Mouse (Mus musculus) T-cell, adult 2 months (primary cell): ENCODE results near the gene Sort1.

Experiments used
- DNase-seq: peaks from one replicate; pipeline ENCODE4 v3.0.0; 2022; ENCODE audit warnings: low spot score

Sort1 gene

DNA sequence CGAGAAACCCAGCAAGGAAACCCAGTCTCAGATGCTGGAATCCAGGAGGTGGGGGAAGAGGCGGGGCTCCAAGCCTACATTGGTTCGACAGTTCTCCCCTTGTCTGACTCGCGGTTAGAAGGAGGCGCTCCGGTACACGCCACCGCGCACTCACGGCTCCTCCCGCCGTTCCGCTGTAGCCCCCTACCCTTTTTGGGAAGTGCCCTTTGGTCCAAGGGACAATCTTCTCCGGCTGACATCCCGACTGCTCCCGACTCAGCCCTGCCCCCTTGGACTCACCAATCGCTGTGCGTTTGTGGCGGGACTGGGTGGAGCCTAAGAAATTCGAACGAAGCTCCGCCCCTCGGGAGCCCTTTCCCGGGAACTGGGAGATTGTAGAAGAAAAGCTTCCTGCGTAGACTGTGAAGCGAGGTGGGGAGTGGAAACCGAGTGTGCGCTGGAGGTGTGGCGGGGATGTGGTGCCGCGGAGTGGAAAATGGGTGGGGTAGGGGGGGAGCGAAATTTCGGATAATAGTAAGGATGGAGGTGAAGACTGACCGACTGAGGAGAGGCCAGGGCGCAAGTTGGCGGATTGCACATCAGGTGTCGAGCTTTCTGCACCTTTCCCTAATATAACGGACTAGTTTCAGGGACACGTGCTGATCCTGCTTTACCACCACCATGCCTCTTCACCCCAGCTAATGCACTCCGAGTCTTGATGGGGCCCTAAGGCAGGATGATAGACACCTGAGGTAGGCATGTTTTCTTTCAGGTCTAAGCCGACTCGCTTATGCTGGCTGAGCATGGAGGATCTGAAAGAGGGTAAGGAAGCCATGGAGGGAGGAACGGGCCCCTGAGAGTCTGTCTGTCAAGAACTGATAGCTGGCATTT lies 99.8 kb downstream of the Sort1 start, which contains the start of gene Psrc1:
Gene Psrc1, plus strand, starts transcription at position 355 of the 870 bp plus-strand sequence.
- peak; percentile 32 for DNase-seq

DNA sequence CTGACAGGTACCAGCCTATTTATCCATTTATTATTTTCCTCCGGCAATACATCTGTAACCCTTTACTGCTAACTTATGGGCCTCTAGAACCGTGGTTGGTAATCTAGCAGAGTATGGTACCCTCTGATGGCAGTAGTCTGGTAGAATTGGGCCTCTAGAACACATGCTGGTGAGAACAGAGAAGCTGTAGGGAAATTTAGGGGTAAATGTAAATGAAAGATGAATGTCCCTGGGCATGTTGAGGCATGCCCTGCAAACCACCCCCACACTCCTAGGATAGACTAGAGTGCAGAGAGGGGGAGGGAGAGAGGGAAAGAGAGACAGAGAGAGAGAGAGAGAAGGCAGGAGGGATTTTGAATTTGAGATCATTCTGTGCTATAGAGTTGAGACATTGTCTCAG lies 100.5 kb downstream of the Sort1 start:
- no peak for DNase-seq

DNA sequence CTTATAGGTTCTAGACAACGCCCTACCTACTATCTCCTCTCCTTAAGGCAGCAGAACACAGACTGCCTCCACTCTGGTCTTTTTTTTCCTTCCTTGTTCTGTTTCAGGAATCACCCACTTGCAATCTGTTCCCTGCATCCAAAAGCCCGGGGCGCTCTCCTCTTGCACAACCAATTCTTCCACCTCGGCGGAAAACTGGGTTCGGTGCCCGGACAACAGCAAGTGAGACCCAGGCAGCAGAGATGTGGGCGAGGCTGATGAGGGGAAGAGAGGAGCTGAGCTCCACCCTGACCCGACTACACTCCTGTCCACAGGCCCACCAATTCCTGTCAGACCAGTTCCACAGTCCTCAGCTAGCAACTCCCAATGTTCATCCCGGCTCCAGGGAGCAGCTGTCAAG lies 102.3 kb downstream of the Sort1 start:
- no peak for DNase-seq

DNA sequence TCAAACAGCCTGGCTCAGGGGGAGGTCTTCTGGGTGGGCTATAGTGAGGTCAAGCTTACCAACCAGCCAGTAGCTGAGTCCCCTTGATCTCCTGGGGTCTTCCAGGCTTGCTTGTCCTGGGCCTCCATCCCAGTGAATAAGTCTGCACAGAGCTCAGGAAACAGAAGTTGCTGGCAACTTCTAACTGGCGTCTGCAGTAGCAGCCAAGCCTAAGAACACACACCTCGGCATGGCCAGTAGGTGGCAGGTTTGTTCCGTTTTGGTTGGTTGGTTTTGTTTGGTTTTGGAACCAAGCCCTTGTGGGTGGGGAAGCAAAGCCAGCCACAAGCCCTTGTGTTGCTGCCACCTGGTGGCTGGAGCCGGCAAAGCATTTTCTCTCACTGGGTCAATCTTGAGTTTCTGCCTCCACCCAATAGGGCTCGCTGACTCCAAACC lies 105.2 kb downstream of the Sort1 start:
- peak; percentile 92 for DNase-seq

DNA sequence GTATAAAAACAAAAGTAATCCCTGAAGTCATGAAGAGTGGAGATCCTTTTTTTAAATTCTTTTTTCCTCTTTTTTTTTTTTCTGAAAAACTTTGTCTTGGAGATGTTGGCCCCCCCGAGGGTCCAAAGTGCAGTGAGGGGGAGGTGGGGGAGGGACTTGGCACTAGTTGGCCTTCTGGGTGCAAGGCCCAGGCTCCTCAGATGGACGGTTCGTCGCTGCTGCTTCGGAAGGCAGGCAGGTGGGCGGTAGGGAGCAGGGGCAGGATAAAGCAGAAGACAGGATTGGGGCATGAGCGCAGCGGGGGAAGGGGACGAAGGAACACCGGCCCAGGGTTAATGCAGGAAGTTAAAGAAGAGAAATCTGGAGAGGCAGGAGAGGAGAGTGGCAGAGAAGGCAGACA lies 108.4 kb downstream of the Sort1 start:
- no peak for DNase-seq

DNA sequence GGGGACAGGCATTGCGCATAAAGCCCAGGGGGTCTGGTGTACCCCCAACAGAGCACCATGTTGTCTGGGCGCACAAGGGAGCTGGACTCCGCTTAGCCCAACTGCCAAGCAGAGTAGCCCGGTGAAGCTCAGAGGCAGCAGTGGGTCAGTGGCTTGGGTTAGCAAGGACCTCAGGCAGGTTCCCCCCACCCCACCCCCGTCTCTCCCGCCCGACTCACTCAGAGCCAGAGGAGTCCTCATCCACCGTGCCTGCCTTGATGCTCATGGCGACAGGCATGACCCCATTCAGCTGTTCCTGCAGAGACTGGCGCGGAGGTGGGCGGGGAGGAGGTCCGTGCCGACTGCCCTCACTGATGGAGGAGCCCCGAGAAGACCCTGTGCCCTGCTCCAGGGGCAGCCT lies 108.9 kb downstream of the Sort1 start:
- DNase-seq = no peak

DNA sequence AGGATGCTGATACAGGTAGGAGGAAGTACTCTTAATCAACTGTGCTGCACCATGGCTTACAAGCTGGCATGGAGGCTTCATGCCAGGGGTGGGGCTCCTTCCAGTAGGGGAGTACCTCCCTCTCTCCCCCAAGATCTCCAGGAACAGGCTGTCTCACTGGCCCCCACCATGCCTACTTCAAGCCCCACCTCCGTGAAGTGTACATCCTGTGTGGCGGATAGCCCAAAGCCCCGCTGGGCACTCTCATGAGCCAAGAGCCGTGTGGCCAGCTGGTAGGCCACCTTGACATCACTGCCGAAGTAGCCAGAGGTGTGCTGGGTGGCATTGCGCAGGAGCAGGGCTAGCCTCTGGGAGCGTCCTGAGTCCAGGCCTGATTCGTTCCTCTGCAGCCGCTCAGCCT lies 114.4 kb downstream of the Sort1 start:
- no peak for DNase-seq

DNA sequence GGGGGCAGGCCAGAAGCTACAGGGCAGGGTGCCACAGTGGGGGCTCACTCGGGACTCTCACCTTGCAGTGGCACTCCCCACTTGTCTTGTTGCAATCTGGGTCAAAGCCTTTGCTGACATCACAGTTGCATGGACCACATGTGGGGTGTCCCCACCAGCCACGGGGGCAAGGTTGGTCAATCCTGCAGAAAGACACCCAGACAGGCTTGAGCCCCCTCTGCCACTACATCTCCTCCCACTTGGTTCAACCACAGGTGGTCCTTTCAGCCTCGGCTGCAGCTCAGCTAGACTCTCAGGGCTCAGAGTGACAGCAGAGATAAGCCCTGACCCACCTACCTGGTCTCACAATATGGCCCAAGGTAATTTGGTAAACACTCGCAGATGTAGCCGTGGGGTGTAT lies 116.6 kb downstream of the Sort1 start:
- DNase-seq = no peak

DNA sequence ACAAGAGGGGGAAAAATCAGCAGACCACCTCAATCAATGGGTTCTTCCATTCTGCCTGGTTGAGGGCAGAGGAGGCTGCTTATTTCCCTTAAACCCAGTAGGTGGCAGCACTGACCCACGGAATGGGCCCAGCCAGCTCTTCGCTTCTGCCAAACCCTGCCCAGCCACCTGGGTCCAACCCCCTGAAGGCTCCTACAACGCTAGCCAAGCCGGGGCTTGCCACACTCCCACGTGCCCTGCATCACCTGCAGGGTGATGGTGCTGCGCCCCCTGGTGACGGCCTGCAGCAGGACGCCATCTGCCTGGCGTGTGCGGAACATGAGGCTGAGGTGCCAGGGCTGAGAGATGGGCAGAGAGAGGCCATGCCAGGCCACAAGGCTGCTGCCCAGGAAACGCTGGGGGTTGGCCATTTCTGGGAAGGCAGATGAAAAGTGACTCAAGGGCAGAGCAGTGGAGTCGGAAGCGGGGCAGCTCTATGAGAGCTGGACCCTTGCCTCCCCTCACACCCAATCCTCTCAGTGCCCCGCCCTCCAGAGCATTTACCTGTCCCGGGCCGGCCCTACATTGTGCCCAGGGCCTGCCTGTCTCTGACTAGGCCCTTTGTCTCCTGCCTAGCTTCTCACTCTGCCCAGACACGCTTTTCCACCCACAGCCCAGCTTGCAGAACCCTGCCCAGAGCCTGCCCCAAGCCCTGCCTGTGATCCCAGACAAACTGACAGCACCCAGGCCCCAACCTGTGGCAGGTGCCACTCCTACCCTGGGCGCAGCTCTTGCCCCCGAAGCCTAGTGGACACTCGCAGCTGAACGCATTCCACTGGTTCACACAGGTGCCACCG lies 118.0 kb downstream of the Sort1 start:
- peak; percentile 96 for DNase-seq

DNA sequence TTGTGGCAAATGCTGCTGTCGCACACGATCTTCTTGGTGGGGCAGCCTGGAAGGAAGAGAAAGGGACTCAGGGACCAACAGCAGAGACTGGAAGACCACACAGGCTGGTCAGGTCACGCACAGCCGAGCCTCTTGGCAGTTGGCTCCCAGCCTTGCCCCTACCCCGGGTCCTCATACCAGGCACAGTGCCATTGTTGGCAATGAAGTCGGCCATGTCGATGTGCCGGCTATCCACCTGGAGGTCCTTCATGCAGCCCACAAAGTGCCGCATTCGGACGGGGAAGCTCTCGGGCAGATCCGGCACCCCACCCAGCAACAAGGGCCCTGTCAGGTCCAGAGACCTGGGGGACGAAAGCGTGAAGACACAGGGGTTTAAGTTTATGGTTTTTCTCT lies 118.6 kb downstream of the Sort1 start:
- no peak for DNase-seq

DNA sequence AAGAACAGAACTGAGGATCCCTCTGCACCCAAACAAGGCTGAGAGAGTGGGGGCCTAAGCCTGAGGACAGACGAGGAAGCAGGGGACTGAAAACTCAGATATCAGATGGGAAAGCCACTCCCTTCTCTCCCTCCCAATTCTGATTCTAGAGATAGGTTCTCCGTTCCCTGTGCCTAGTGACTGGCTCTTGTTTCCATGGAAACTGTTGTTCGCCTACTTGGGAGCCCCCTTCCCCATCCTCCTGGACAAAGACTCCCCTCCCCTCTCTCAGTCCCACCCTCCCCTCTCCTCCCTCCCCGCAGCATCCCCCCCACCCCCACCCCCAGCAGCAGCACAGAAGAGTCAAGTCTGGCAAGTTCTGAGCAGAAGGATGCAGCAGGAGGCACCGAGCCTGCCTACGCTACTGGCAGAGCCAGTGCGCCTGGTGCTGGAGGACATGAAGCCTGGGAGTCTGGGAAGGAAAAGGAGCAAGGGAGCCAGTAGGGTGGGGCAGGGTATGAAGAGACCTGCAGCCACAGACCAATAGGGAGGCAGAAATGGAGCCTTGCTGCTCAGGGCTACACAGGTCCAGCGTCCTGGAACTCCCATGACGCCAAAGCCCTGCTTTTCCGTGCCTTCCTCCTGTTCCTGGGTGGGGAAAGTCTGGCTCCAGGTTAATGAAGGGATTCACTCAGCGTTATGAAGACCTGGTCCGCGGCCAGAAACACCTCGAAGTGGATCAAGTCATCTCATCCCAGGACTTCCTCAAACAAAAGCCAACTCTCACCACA lies 121.8 kb downstream of the Sort1 start:
- no peak for DNase-seq

DNA sequence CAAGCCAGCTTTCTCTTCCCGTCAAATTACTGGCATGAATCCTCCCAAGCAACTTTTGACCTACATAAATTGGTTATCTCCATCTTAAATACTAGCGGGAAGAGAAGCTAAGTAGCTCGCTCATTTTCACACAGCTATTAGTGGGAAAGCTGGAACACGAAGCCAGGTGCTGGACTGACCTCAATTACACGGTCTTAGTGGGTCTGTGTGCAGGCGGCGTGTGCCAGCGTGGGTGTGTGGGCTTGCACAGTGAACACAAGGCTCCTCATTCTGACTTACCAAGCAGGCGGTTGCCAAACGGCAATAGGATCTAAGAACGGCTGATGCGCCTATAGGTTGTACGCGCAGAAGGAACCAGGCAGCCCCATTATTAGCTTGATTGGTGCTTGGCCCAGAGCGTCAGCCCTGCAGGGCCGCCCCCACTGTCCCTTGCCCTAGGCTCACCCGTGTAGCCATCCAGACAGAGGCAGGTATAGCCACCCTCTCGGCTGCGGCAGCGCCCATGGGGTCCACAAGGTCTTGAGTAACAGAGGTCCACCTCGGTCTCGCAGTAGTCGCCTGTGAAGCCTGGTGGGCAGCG lies 122.5 kb downstream of the Sort1 start:
- DNase-seq = no peak

DNA sequence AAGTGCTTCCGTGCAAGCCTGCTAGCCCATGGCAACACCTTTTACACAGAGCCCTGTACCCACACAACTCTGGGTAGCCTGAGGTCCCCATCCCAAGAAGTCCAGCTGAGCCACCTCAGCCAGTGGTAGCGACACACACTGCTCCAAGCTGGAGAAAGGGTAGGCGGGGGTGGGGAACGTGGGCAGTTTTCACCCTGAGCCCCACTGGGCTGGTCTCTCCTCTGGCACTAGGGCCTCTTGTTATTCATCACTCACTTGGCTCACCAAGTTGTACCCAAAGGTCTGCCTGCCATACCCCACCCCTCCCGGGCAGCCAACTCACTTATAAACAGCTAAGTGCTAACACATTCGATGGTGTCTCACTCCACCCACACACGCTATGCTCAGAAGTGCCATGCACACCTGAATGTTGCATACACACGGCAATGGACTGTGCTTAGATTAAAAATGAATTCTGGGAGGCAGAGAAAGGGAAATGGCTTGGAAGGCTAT lies 124.7 kb downstream of the Sort1 start:
- DNase-seq = no peak

DNA sequence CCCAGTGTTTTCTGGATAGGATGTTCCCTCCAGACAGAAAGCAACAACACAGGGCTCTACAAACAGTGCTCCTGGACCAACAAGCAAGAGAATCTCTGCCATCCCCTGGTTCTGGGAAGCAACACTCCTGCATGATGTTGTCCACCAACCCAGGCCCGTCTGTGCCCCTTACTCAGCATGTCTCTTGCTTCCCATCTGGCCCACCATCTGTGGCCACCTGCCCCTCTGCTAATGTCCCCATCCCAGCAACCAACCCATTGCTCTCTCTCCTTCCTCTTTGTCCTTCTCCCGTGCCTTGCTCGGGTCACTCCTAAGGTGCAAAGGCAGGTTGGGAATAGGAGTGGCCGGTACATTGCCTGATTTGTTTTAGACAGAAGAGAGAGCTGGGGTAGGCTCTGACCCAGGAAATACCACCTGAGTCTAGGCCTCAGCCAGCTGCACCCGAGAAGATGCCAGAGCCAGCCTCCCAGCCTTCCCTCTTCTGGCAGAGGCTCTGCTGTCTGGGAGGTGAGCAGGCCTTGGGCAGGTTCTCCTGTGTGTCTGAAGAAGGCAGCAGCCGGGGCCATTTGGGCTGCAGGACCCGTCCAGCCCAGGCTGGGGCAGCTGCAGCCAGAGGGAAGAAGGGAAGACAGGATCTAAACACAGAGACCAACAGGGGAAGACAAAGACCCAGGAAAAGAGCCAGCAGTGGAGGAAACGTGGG lies 125.9 kb downstream of the Sort1 start:
- no peak for DNase-seq

DNA sequence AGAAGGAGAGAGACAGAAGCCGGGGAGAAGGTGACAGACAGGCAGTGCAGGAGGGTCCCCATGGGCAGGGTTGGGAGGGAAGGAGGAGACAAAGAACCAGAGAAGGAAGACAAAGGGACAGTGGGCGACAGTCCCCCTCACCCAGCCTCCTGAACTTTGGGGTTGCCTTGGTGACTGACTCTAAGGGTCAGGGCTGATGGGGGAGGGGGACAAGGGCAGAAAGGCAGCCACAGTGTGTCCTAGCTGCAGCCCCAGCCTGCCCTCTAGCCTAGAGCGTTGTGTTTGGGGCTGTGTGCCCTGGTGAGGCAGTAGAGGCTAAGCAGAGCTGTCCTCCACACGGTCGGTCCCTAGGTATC lies 126.5 kb downstream of the Sort1 start:
- no peak for DNase-seq
